Mouse (Mus musculus) myocyte (in vitro differentiated cells): Measurements from ENCODE around the gene 4833439L19Rik. TPM values are rescaled to one million over a fixed set of nuclear protein-coding genes. Genes with fewer than 3 reads are reported as not detected.

Source experiments
- H3K27me3 ChIP-seq: one replicate; pipeline ENCODE4 v1.6.1; 2011; ENCODE audit not compliant: control insufficient read depth, insufficient read depth, insufficient read length
- H3K36me3 ChIP-seq: one replicate; pipeline ENCODE4 v1.6.1; 2011; ENCODE audit not compliant: control insufficient read depth, insufficient read depth
- H3K4me2 ChIP-seq: one replicate; pipeline ENCODE4 v1.6.1; 2011; ENCODE audit warnings: low read depth, control low read depth
- H3K4me3 ChIP-seq: one replicate; pipeline ENCODE4 v1.5.1; 2011; ENCODE audit warnings: mild to moderate bottlenecking, control low read depth, moderate library complexity
- H3K79me2 ChIP-seq: one replicate; pipeline ENCODE4 v1.6.1; 2011; ENCODE audit not compliant: control insufficient read depth, insufficient read depth
- H3ac ChIP-seq: one replicate; pipeline ENCODE4 v1.6.1; 2011; ENCODE audit not compliant: control insufficient read depth, insufficient read length
- CEBPB ChIP-seq: IDR thresholded peaks from 2 replicates; pipeline ENCODE4 v1.6.1; 2011; ENCODE audit warnings: mild to moderate bottlenecking, moderate library complexity; ENCODE audit not compliant: poor library complexity, insufficient read depth, severe bottlenecking
- E2F4 ChIP-seq: IDR thresholded peaks from one replicate; pipeline ENCODE4 v1.6.1; 2011; ENCODE audit warnings: mild to moderate bottlenecking, control low read depth, moderate library complexity; ENCODE audit not compliant: insufficient read depth
- MAX ChIP-seq: IDR thresholded peaks from one replicate; pipeline ENCODE4 v1.6.1; 2011; ENCODE audit warnings: low read depth, mild to moderate bottlenecking, control low read depth
- MYOD1 ChIP-seq, 3 experiments: IDR thresholded peaks; one replicate each; pipeline ENCODE4 v1.6.1; 2011; ENCODE audit warnings: control low read depth in 2 of 3, low read depth in 2 of 3, mild to moderate bottlenecking in 2 of 3, moderate library complexity in 1 of 3; ENCODE audit not compliant: insufficient read length in 2 of 3, control insufficient read depth in 1 of 3
- MYOG ChIP-seq, 3 experiments: IDR thresholded peaks; one replicate each; pipeline ENCODE4 v1.6.1; 2011; ENCODE audit warnings: control low read depth in 2 of 3, low read depth in 2 of 3, mild to moderate bottlenecking in 2 of 3; ENCODE audit not compliant: insufficient read length in 2 of 3, control insufficient read depth in 1 of 3, insufficient read depth in 1 of 3
- POLR2A ChIP-seq: IDR thresholded peaks from one replicate; pipeline ENCODE4 v1.6.1; 2011; ENCODE audit warnings: low read depth, mild to moderate bottlenecking, control low read depth, moderate library complexity; ENCODE audit not compliant: insufficient read length
- POLR2AphosphoS2 ChIP-seq: IDR thresholded peaks from one replicate; pipeline ENCODE4 v1.6.1; 2011; ENCODE audit warnings: low read depth, control low read depth; ENCODE audit not compliant: insufficient read length
- REST ChIP-seq: IDR thresholded peaks from one replicate; pipeline ENCODE4 v1.6.1; 2011; ENCODE audit warnings: mild to moderate bottlenecking, control low read depth, moderate library complexity; ENCODE audit not compliant: insufficient read depth, insufficient read length
- SRF ChIP-seq: IDR thresholded peaks from one replicate; pipeline ENCODE4 v1.6.1; 2011; ENCODE audit warnings: low read depth; ENCODE audit not compliant: control insufficient read depth, insufficient read length
- TCF12 ChIP-seq: IDR thresholded peaks from one replicate; pipeline ENCODE4 v1.6.1; 2011; ENCODE audit warnings: mild to moderate bottlenecking, control low read depth; ENCODE audit not compliant: poor library complexity, insufficient read depth, severe bottlenecking
- TCF3 ChIP-seq: IDR thresholded peaks from one replicate; pipeline ENCODE4 v1.6.1; 2011; ENCODE audit warnings: low read depth, control low read depth; ENCODE audit not compliant: insufficient read length
- USF1 ChIP-seq: IDR thresholded peaks from one replicate; pipeline ENCODE4 v1.6.1; 2011; ENCODE audit warnings: low read depth, mild to moderate bottlenecking, control low read depth, moderate library complexity
- polyA plus RNA-seq: library from polyadenylated mRNA; unstranded; fragments of >200 nt; fragmentation: generic; extraction: Trizol; gene quantifications from one replicate; pipeline ENCODE4 v1.2.1, GENCODE M21; 2012; ENCODE audit warnings: missing spikeins

4833439L19Rik gene
- polyA plus RNA-seq, 1 experiment: 117 TPM

DNA sequence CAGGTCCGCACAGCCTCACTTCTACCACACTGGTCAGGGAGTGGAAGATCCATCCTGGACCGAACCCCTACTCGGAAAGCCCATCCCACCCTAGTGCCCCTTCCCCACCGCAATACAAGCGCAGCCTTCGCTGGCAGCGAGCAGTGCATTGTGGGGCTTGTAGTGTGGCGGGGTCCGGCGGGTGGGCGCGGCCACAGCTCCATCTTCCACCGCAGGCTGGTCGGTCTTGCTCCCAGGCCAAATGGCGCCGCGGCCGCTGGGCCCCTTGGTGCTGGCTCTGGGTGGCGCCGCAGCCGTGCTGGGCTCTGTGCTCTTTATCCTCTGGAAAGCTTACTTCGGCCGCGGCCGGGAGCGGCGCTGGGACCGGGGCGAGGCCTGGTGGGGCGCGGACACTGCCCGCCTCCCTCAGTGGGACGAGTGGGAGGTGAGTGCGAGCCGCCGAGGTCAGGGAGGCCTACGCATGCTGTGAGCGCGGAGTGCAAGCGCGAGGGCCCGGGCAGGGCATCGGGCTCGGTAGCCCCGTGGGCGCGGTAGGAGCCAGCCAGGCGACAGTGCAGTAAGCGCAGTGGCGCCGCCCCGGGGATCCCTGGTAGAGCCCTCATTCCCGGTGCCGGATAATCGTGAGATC is 9.7 kb upstream of the 4833439L19Rik start, which contains the start of gene Arl10:
TSS of gene Arl10 (plus strand) at position 162 of the 628 bp plus-strand sequence.
- peak; percentile 75 for TF ChIP-seq POLR2A
- no peak for TF ChIP-seq TCF12
- no peak for TF ChIP-seq USF1
- no peak for TF ChIP-seq MAX
- no peak for TF ChIP-seq SRF
- peak; percentile 44 for TF ChIP-seq POLR2AphosphoS2
- no peak for TF ChIP-seq MYOG (IDR thresholded peaks at IDR 0.05; ENCODE audit: control insufficient read depth in 1 of 3, insufficient read depth in 1 of 3, insufficient read length in 2 of 3, low read depth in 2 of 3)
- TF ChIP-seq CEBPB: no peak
- TF ChIP-seq REST: no peak
- no peaks in the 10 kb centered on the region for H3K27me3 ChIP-seq
- no peaks in the 10 kb centered on the region for H3K36me3 ChIP-seq
- peak within 1 kb of the TSS; percentile 62 for H3ac ChIP-seq
- peak within 1 kb of the TSS; percentile 94 for H3K4me2 ChIP-seq
- H3K4me3 ChIP-seq: peak within 1 kb of the TSS; percentile 51
- peaks cover 14% of the 10 kb centered on the region for H3K79me2 ChIP-seq

DNA sequence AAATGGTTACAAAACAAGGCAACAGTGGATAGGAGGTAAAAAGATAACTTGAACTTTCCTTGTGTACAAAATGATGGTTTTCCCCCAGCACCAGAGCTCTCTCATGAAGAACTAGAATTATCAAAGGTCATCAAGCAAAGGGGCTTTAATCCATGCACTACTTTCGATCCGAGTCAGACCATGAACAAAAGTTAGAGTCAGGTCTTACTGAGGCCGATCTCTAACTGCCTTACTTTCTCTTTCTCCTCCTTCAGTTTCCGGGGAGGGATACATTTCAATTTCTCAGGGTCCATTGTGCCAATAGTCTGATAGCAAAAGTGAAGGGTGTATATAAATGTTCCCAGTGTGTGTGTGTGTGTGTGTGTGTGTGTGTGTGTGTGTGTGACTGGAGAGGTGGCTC is 7.4 kb upstream of the 4833439L19Rik start:
- Histone ChIP-seq H3ac (no peak overlapping the region), H3K79me2 (peaks cover 14% of the 10 kb centered on the region), H3K36me3 (no peaks in the 10 kb centered on the region), H3K27me3 (no peaks in the 10 kb centered on the region), H3K4me2 (peak overlapping the region; percentile 37), H3K4me3 (no peak overlapping the region)
- TF ChIP-seq TCF3 (no peak), MYOD1 (IDR thresholded peaks at IDR 0.05; ENCODE audit: control insufficient read depth in 1 of 3, insufficient read length in 2 of 3, low read depth in 2 of 3) (no peak), MAX (no peak), SRF (no peak), REST (no peak), POLR2A (no peak), USF1 (no peak), CEBPB (no peak), POLR2AphosphoS2 (no peak), TCF12 (no peak), MYOG (IDR thresholded peaks at IDR 0.05; ENCODE audit: control insufficient read depth in 1 of 3, insufficient read depth in 1 of 3, insufficient read length in 2 of 3, low read depth in 2 of 3) (no peak), E2F4 (no peak)

DNA sequence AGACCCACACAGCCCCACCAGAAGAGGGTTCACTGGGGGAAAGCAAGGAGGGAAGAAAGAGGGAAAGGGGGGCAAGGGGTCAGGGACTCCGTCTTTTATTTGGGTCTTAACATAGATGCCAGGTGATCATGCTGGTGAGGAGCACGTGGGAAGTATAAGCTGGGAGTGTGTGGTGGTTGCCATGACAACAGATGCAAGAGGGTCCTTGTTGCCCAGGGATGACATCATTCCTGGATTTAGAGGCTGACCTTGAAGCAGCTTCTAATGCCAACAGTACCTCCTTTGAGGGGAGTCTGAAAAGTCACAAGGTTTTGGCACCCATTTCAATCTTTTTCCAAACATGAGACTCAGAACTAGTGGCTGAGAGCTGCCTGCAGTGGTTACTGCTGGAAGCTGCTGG is 6.4 kb upstream of the 4833439L19Rik start:
- H3K4me2 ChIP-seq: no peak overlapping the region
- peaks cover 14% of the 10 kb centered on the region for H3K79me2 ChIP-seq
- H3K4me3 ChIP-seq: no peak overlapping the region
- no peaks in the 10 kb centered on the region for H3K27me3 ChIP-seq
- TF ChIP-seq SRF (no peak), POLR2AphosphoS2 (no peak), REST (no peak), POLR2A (no peak), MYOD1 (IDR thresholded peaks at IDR 0.05; ENCODE audit: control insufficient read depth in 1 of 3, insufficient read length in 2 of 3, low read depth in 2 of 3) (no peak), USF1 (no peak), MYOG (IDR thresholded peaks at IDR 0.05; ENCODE audit: control insufficient read depth in 1 of 3, insufficient read depth in 1 of 3, insufficient read length in 2 of 3, low read depth in 2 of 3) (no peak), CEBPB (no peak), E2F4 (no peak), TCF3 (no peak), TCF12 (no peak), MAX (no peak)
- no peak overlapping the region for H3ac ChIP-seq
- no peaks in the 10 kb centered on the region for H3K36me3 ChIP-seq

DNA sequence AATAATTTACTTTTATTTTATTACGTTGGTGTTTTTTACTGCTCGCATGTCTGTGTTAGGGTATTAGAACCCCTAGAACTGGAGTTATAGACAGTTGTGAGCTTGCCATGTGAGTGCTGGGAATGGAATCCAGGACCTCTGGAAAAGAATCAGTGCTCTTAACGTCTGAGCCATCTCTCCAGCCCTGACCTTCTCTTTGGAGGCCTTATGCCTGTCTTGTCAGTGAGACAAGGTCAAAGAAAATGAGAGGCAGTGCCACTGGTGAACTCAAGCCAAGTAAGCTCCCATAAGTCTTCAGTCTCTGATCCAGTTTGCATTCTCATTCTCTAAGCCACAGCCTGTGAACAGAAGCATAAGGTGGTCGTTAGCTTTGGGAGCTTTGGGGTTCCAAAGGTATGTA is 5.5 kb upstream of the 4833439L19Rik start:
- Histone ChIP-seq H3K4me3 (no peak overlapping the region), H3K4me2 (no peak overlapping the region), H3ac (no peak overlapping the region), H3K79me2 (peaks cover 5% of the 10 kb centered on the region), H3K27me3 (no peaks in the 10 kb centered on the region), H3K36me3 (no peaks in the 10 kb centered on the region)
- TF ChIP-seq TCF3: no peak
- TF ChIP-seq MAX: no peak
- TF ChIP-seq E2F4: no peak
- TF ChIP-seq MYOD1 (IDR thresholded peaks at IDR 0.05; ENCODE audit: control insufficient read depth in 1 of 3, insufficient read length in 2 of 3, low read depth in 2 of 3): no peak

DNA sequence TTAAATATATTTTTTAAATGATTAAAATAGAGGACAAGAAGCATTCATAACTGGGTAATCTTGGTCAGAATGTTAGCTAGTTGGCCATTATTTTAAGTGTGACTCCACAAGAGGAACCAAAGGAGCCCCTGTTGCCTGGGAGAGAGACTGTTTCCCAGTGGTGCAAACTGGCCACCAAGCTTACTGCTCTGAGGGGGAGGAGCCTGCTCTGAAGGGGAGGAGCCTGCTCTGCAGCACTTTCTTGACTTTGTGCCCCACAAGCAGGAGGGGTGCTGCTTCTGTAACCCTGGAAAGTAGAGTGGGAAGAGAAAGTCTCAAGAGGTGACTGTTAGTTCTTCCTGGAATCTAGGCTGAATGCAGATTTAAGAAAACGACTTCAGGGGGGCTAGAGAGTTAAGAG is 4.0 kb upstream of the 4833439L19Rik start:
- no peaks in the 10 kb centered on the region for H3K36me3 ChIP-seq
- peaks cover 7% of the 10 kb centered on the region for H3K79me2 ChIP-seq
- H3ac ChIP-seq: no peak overlapping the region
- no peak for TF ChIP-seq POLR2A
- TF ChIP-seq TCF12: no peak
- no peak for TF ChIP-seq MYOG (IDR thresholded peaks at IDR 0.05; ENCODE audit: control insufficient read depth in 1 of 3, insufficient read depth in 1 of 3, insufficient read length in 2 of 3, low read depth in 2 of 3)
- TF ChIP-seq REST: no peak
- TF ChIP-seq TCF3: no peak
- TF ChIP-seq USF1: no peak
- TF ChIP-seq SRF: no peak
- no peak for TF ChIP-seq MYOD1 (IDR thresholded peaks at IDR 0.05; ENCODE audit: control insufficient read depth in 1 of 3, insufficient read length in 2 of 3, low read depth in 2 of 3)
- TF ChIP-seq POLR2AphosphoS2: no peak
- TF ChIP-seq CEBPB: no peak
- no peak for TF ChIP-seq MAX
- H3K4me2 ChIP-seq: no peak overlapping the region
- H3K27me3 ChIP-seq: no peaks in the 10 kb centered on the region
- no peak overlapping the region for H3K4me3 ChIP-seq
